In the genomic region with DNA sequence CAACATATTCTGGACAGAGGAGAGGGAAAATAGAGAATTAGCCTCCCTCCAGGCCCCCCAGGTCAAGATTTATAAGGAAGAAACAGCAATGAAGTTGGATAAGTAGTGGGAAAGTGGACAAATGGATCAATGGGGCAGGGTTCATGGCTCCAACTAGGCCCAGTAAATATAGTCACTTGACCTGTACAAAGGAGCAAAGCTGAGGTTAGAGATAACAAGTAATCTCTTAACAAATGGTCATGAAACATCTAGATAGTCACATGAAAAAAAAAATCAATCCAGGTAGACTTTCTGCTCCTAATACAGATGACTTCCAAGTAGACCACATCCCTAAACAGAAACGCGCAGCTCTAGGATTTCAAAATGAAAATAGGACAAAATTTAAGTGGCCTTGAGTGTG, we compare ENCODE assay signal across 16 mouse cellular contexts.
"Had no signal": no experiment of that assay in that cellular context is flagged by ENCODE, and none has a peak within 500 bp of the region (broad histone marks: within the 10 kb centered on the region; RNA-seq: fewer than 3 reads in every experiment).

No protein-coding gene starts in this region.

- H3K4me2 ChIP-seq: lung, embryonic 15.5 days; midbrain, embryonic 11.5 days; midbrain, embryonic 13.5 days; midbrain, embryonic 15.5 days; neural tube, embryonic 12.5 days; stomach, embryonic 15.5 days had no signal

- H3K36me3 ChIP-seq: lung, embryonic 15.5 days; midbrain, embryonic 13.5 days; midbrain, embryonic 15.5 days; neural tube, embryonic 12.5 days; stomach, embryonic 15.5 days had no signal

- DNase-seq: lung, postnatal 14 days; lung, postnatal 36 days; right cerebral cortex, postnatal 14 days; thymus, adult 2 months; thymus, postnatal 25 days; thymus, postnatal 4 days had no signal

- ATAC-seq: lung, postnatal 0 days; midbrain, embryonic 13.5 days; midbrain, embryonic 15.5 days had no signal

- H3K4me3 ChIP-seq: lung, embryonic 15.5 days; megakaryocyte, embryonic 14.5 days; midbrain, embryonic 13.5 days; midbrain, embryonic 15.5 days; neural tube, embryonic 12.5 days; stomach, embryonic 15.5 days had no signal

- H3K27ac ChIP-seq: lung, embryonic 15.5 days; macrophage; midbrain, embryonic 13.5 days; midbrain, embryonic 15.5 days; neural tube, embryonic 12.5 days; stomach, embryonic 15.5 days; stomach, postnatal 0 days had no signal

- H3K27me3 ChIP-seq: lung, embryonic 15.5 days; megakaryocyte, embryonic 14.5 days; midbrain, embryonic 13.5 days; midbrain, embryonic 15.5 days; neural tube, embryonic 12.5 days; stomach, embryonic 15.5 days had no signal

- H3K9ac ChIP-seq: lung, embryonic 15.5 days; midbrain, embryonic 13.5 days; midbrain, embryonic 15.5 days; neural tube, embryonic 12.5 days; stomach, embryonic 15.5 days had no signal

- H3K4me1 ChIP-seq: lung, embryonic 15.5 days; megakaryocyte, embryonic 14.5 days; midbrain, embryonic 13.5 days; midbrain, embryonic 15.5 days; neural tube, embryonic 12.5 days had no signal

- H3K9me3 ChIP-seq: lung, embryonic 15.5 days; midbrain, embryonic 13.5 days; midbrain, embryonic 15.5 days; stomach, embryonic 15.5 days had no signal
